Mouse (Mus musculus): ENCODE results near the gene Stat3. TPM values are rescaled to one million over a fixed set of nuclear protein-coding genes. Genes with fewer than 3 reads are reported as not detected.

Gene Stat3
- total and polyA plus RNA-seq, 3 experiments = 35.9 to 69.2 (median 51.1) TPM

DNA sequence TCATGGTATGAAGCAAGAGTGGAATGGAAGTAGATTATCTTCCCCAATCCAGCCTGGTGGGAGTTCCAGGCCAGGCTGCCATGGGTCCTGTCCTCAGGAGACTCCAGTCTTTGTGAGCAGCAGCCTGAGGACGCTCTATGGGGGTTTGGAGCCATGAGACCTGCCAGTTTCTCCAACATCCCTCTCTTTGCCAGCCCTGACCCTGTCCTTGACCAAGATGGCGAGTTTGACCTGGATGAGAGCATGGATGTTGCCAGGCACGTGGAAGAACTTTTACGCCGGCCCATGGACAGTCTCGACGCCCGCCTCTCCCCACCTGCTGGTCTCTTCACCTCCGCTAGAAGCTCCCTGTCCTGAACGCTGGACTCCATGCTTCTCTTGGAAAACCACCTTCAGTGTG is 55.7 kb downstream of the Stat3 start:
- Histone ChIP-seq H3K36me3 (replicated peaks in 1 of 2; ENCODE audit: control insufficient read depth in 1 of 2, insufficient read depth in 1 of 2, low read length in 1 of 2) (peaks cover 65 to 99% of the 10 kb centered on the region in 2 experiments), H3K4me3 (replicated peaks in 1 of 3; ENCODE audit: low read depth in 2 of 3, low read length in 2 of 3, poor library complexity in 1 of 3) (no peak overlapping the region), H3K27me3 (replicated peaks) (no peaks in the 10 kb centered on the region), H3K79me2 (replicated peaks; ENCODE audit: control insufficient read depth, extremely low read depth, insufficient read depth, poor library complexity, severe bottlenecking) (no peaks in the 10 kb centered on the region), H3K9ac (ENCODE audit: insufficient read depth, low read depth) (no peak overlapping the region), H3K9me3 (replicated peaks; ENCODE audit: low read length) (no peaks in the 10 kb centered on the region), H3K4me1 (ENCODE audit: control insufficient read depth in 1 of 2, insufficient read depth in 2 of 2) (0 out of 4 replicates have a peak, but pooled peaks cover 0 to 2% of the 10 kb centered on the region in 2 experiments), H3K4me2 (ENCODE audit: insufficient read depth, low read depth, poor library complexity, severe bottlenecking) (no peak overlapping the region), H3K27ac (ENCODE audit: insufficient read depth, low read depth) (no peak overlapping the region)
- TF ChIP-seq KAT2A (IDR thresholded peaks at IDR 0.05; ENCODE audit: insufficient replicate concordance, low read length) = no peak
- TF ChIP-seq PAX5 (IDR thresholded peaks at IDR 0.05; ENCODE audit: low read length) = no peak
- TF ChIP-seq SMC3 (IDR thresholded peaks at IDR 0.05; ENCODE audit: low read depth, low read length) = no peak
- no peak for TF ChIP-seq HCFC1 (IDR thresholded peaks at IDR 0.05; ENCODE audit: low read depth, low read length)
- TF ChIP-seq MYC (IDR thresholded peaks at IDR 0.05; ENCODE audit: low read depth, low read length) = no peak
- no peak for TF ChIP-seq UBTF (IDR thresholded peaks at IDR 0.05; ENCODE audit: low read depth, low read length)
- no peak for TF ChIP-seq ELF1 (IDR thresholded peaks at IDR 0.05; ENCODE audit: low read depth, low read length)
- TF ChIP-seq E2F4 (IDR thresholded peaks at IDR 0.05; ENCODE audit: insufficient replicate concordance, low read depth, low read length) = no peak
- no peak for TF ChIP-seq ETS1 (conservative IDR thresholded peaks at IDR 0.05; ENCODE audit: low read depth, low read length)
- TF ChIP-seq USF1 (IDR thresholded peaks at IDR 0.05; ENCODE audit: low read depth, low read length) = no peak
- dilution Hi-C loops (cut with MboI; ENCODE audit: extremely low pct_ligation_motif_present, extremely low pct_unique_long_range_greater_than_20kb, low sequenced_read_pairs) (no loop called here), in situ Hi-C loops (cut with MboI; ENCODE audit: low pct_ligation_motif_present, low pct_unique_long_range_greater_than_20kb, low sequenced_read_pairs) (loop anchor here (5.0 kb wide), 1 partner anchor 174 kb away; no protein-coding TSS in a partner anchor)
- DNase-seq (ENCODE audit: extremely low read depth) = no peak

DNA sequence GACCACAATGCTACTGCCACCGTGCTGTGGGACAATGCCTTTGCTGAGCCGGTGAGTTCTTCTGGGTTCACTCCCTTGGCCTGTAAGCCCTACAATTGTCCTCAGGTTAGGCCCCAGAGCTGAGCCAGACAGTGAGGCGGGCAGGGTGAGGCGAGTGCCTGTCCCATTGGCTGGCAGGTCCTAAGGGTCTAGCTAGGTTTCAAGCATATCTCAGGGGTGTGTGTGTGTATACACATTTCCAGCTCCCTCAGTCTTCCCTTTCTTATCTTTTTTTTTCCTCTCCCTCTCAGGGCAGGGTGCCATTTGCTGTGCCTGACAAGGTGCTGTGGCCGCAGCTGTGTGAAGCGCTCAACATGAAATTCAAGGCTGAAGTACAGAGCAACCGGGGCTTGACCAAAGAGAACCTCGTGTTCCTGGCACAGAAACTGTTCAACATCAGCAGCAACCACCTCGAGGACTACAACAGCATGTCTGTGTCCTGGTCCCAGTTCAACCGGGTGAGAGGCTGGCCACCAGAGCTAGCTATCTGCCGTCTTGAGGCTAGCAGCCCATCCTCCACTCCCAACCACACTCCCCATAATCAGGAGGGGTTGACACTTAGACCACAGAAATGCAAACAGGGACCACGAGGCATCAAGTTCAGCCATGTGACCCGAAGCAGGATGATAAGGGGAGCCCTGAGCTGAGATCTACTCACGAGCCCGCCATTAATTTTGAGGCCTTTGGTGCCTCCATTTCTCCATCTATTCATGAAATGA is 59.8 kb downstream of the Stat3 start:
- peaks cover 3% of the 10 kb centered on the region for H3K9me3 ChIP-seq (replicated peaks; ENCODE audit: low read length)
- no peaks in the 10 kb centered on the region for H3K79me2 ChIP-seq (replicated peaks; ENCODE audit: control insufficient read depth, extremely low read depth, insufficient read depth, poor library complexity, severe bottlenecking)
- no peaks in the 10 kb centered on the region for H3K4me1 ChIP-seq (ENCODE audit: control insufficient read depth in 1 of 2, insufficient read depth in 2 of 2)
- H3K27me3 ChIP-seq (replicated peaks) = no peaks in the 10 kb centered on the region
- H3K4me2 ChIP-seq (ENCODE audit: insufficient read depth, low read depth, poor library complexity, severe bottlenecking) = no peak overlapping the region
- TF ChIP-seq MYC (IDR thresholded peaks at IDR 0.05; ENCODE audit: low read depth, low read length) (no peak), MAX (IDR thresholded peaks at IDR 0.05; ENCODE audit: low read length) (no peak)
- no peak overlapping the region for H3K9ac ChIP-seq (ENCODE audit: insufficient read depth, low read depth)
- no peak overlapping the region for H3K4me3 ChIP-seq (replicated peaks in 1 of 3; ENCODE audit: low read depth in 2 of 3, low read length in 2 of 3, poor library complexity in 1 of 3)
- H3K36me3 ChIP-seq (replicated peaks in 1 of 2; ENCODE audit: control insufficient read depth in 1 of 2, insufficient read depth in 1 of 2, low read length in 1 of 2) = peaks cover 58 to 88% of the 10 kb centered on the region in 2 experiments
- in situ Hi-C loops (cut with MboI; ENCODE audit: low pct_ligation_motif_present, low pct_unique_long_range_greater_than_20kb, low sequenced_read_pairs) = loop anchor here (5.0 kb wide), 1 partner anchor 178 kb away; no protein-coding TSS in a partner anchor
- dilution Hi-C loops (cut with MboI; ENCODE audit: extremely low pct_ligation_motif_present, extremely low pct_unique_long_range_greater_than_20kb, low sequenced_read_pairs) = no loop called here
- no peak overlapping the region for H3K27ac ChIP-seq (ENCODE audit: insufficient read depth, low read depth)
- no peak for DNase-seq (ENCODE audit: extremely low read depth)

DNA sequence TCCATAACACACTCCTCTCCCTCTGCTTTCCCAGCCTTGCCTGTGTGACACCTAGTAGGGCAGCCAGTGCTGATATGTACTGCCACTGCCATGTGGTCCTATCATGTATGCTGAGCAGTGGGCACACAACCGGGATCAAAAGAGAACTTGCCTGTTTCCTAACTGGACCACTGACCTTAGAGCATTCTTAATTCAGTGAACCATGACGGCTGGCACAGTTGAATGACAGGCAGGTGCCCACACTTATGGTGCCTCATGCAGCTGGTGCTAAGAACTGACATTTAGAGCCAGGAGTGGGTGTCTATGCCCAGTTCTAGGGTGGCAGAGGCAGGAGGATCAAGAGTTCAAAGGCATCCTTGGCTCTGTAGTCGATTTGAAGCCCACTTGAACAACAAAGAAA is 63.6 kb downstream of the Stat3 start:
- H3K27ac ChIP-seq (ENCODE audit: insufficient read depth, low read depth) = no peak overlapping the region
- in situ Hi-C loops (cut with MboI; ENCODE audit: low pct_ligation_motif_present, low pct_unique_long_range_greater_than_20kb, low sequenced_read_pairs) (no loop called here), dilution Hi-C loops (cut with MboI; ENCODE audit: extremely low pct_ligation_motif_present, extremely low pct_unique_long_range_greater_than_20kb, low sequenced_read_pairs) (no loop called here)

More for the DNA sequence above, 63.6 kb downstream of the Stat3 start:
- TF ChIP-seq NRF1 (IDR thresholded peaks at IDR 0.05; ENCODE audit: low read depth, low read length) (no peak), MAZ (IDR thresholded peaks at IDR 0.05; ENCODE audit: low read depth, low read length) (no peak), CHD1 (IDR thresholded peaks at IDR 0.05; ENCODE audit: low read depth, low read length) (no peak)
- Histone ChIP-seq H3K27me3 (replicated peaks) (no peaks in the 10 kb centered on the region), H3K9ac (ENCODE audit: insufficient read depth, low read depth) (no peak overlapping the region), H3K79me2 (replicated peaks; ENCODE audit: control insufficient read depth, extremely low read depth, insufficient read depth, poor library complexity, severe bottlenecking) (no peaks in the 10 kb centered on the region), H3K36me3 (replicated peaks in 1 of 2; ENCODE audit: control insufficient read depth in 1 of 2, insufficient read depth in 1 of 2, low read length in 1 of 2) (peaks cover 44 to 79% of the 10 kb centered on the region in 2 experiments), H3K4me2 (ENCODE audit: insufficient read depth, low read depth, poor library complexity, severe bottlenecking) (no peak overlapping the region), H3K4me3 (replicated peaks in 1 of 3; ENCODE audit: low read depth in 2 of 3, low read length in 2 of 3, poor library complexity in 1 of 3) (no peak overlapping the region), H3K9me3 (replicated peaks; ENCODE audit: low read length) (peaks cover 3% of the 10 kb centered on the region), H3K4me1 (ENCODE audit: control insufficient read depth in 1 of 2, insufficient read depth in 2 of 2) (no peaks in the 10 kb centered on the region)
- DNase-seq (ENCODE audit: extremely low read depth) = no peak

Data from CH12.LX (cell line).